Mouse (Mus musculus) neural tube, embryonic 14.5 days (tissue): ENCODE measurements around the gene Ptgds. TPM values are rescaled to one million over a fixed set of nuclear protein-coding genes. Genes with fewer than 3 reads are reported as not detected.

Experiments
- ATAC-seq: fragments of 200-750 bp; cut with Nextera tagmentation; 2 replicates; pipeline ENCODE4 v1.8.0; 2017; ENCODE audit warnings: low read depth, mild to moderate bottlenecking, moderate TSS enrichment, moderate library complexity
- H3K27ac ChIP-seq: fragments of 300-500 bp; sonication (generic); 2 replicates; pipeline ENCODE4 v1.5.1; 2014; ENCODE audit warnings: low read depth, mild to moderate bottlenecking, control low read depth, low read length, moderate library complexity, mixed read lengths
- H3K27me3 ChIP-seq: fragments of 300-500 bp; sonication (generic); 2 replicates; pipeline ENCODE4 v1.6.1; 2014; ENCODE audit warnings: low read length; ENCODE audit not compliant: control insufficient read depth, insufficient read depth
- H3K36me3 ChIP-seq: fragments of 300-500 bp; sonication (generic); 2 replicates; pipeline ENCODE4 v1.6.1; 2014; ENCODE audit warnings: low read length, mixed read lengths; ENCODE audit not compliant: control insufficient read depth, insufficient read depth
- H3K4me1 ChIP-seq: fragments of 300-500 bp; sonication (generic); 2 replicates; pipeline ENCODE4 v1.6.1; 2014; ENCODE audit warnings: low read length; ENCODE audit not compliant: control insufficient read depth, insufficient read depth
- H3K4me2 ChIP-seq: fragments of 300-500 bp; sonication (generic); 2 replicates; pipeline ENCODE4 v1.6.1; 2014; ENCODE audit warnings: mild to moderate bottlenecking, low read depth, low read length, control low read depth
- H3K4me3 ChIP-seq: fragments of 300-500 bp; sonication (generic); 2 replicates; pipeline ENCODE4 v1.5.1; 2014; ENCODE audit warnings: low read depth, low read length, control low read depth, mixed read lengths
- H3K9ac ChIP-seq: fragments of 300-500 bp; sonication (generic); replicated peaks from 2 replicates; pipeline ENCODE4 v1.6.1; 2014; ENCODE audit warnings: low read depth, mild to moderate bottlenecking, control low read depth, low read length, mixed read lengths
- H3K9me3 ChIP-seq: fragments of 300-500 bp; sonication (generic); 2 replicates; pipeline ENCODE4 v1.6.1; 2016; ENCODE audit warnings: low read length; ENCODE audit not compliant: control insufficient read depth
- WGBS: fragments of 180-500 bp; shearing (Covaris S2); extraction: QIAGEN DNeasy Blood & Tissue Kit; methylation state at CpG from one replicate; pipeline ENCODE4 v1.1.7; 2014; 5-methylcytosine and 5-hydroxymethylcytosine counted together
- microRNA-seq: library from miRNA; unstranded; fragments of <30 nt; microRNA quantifications from one replicate; pipeline ENCODE4, GENCODE M21; 2016
- polyA plus RNA-seq: library from polyadenylated mRNA; unstranded; fragments of >200 nt; fragmentation: Nextera tagmentation; extraction: Ambion mirVana; gene quantifications from 2 replicates; pipeline ENCODE4 v1.2.1, GENCODE M21; 2014

Gene Ptgds
- polyA plus RNA-seq, 1 experiment from 2014 or later, result 5.6 TPM

- peak; percentile 23; the same call in 1 of the 2 replicates for ATAC-seq
- Histone ChIP-seq H3K27me3 (no peaks in the 10 kb centered on the region), H3K9me3 (no peaks in the 10 kb centered on the region), H3K9ac (no peak overlapping the region), H3K4me2 (no peak overlapping the region), H3K4me3 (no peak overlapping the region), H3K36me3 (no peaks in the 10 kb centered on the region), H3K27ac (no peak overlapping the region), H3K4me1 (peaks cover 20% of the 10 kb centered on the region)
- WGBS, result 32% methylated on average over 5 of the region's 5 CpGs
Measured at GRCm38 (mm10) chr2:25426721-25427191, 43.1 kb downstream of the Ptgds start.

GRCm38 (mm10) chr2:25425481-25425880, 44.4 kb downstream of the Ptgds start:
- H3K9ac ChIP-seq, result no peak overlapping the region
- 46% methylated on average over 27 of the region's 27 CpGs for WGBS
- H3K4me1 ChIP-seq, result peaks cover 15% of the 10 kb centered on the region
- no peak for ATAC-seq
- H3K27me3 ChIP-seq, result no peaks in the 10 kb centered on the region
- no peak overlapping the region for H3K27ac ChIP-seq
- no peaks in the 10 kb centered on the region for H3K9me3 ChIP-seq
- H3K4me2 ChIP-seq, result no peak overlapping the region
- no peaks in the 10 kb centered on the region for H3K36me3 ChIP-seq
- H3K4me3 ChIP-seq, result no peak overlapping the region

GRCm38 (mm10) chr2:25423626-25424025, 46.2 kb downstream of the Ptgds start:
- WGBS, result 89% methylated on average over 1 of the region's 1 CpGs
- H3K27me3 ChIP-seq, result no peaks in the 10 kb centered on the region
- no peak overlapping the region for H3K4me3 ChIP-seq
- H3K9me3 ChIP-seq, result no peaks in the 10 kb centered on the region
- no peaks in the 10 kb centered on the region for H3K4me1 ChIP-seq
- ATAC-seq, result no peak
- no peak overlapping the region for H3K9ac ChIP-seq
- no peak overlapping the region for H3K27ac ChIP-seq
- H3K36me3 ChIP-seq, result no peaks in the 10 kb centered on the region
- H3K4me2 ChIP-seq, result no peak overlapping the region

DNA sequence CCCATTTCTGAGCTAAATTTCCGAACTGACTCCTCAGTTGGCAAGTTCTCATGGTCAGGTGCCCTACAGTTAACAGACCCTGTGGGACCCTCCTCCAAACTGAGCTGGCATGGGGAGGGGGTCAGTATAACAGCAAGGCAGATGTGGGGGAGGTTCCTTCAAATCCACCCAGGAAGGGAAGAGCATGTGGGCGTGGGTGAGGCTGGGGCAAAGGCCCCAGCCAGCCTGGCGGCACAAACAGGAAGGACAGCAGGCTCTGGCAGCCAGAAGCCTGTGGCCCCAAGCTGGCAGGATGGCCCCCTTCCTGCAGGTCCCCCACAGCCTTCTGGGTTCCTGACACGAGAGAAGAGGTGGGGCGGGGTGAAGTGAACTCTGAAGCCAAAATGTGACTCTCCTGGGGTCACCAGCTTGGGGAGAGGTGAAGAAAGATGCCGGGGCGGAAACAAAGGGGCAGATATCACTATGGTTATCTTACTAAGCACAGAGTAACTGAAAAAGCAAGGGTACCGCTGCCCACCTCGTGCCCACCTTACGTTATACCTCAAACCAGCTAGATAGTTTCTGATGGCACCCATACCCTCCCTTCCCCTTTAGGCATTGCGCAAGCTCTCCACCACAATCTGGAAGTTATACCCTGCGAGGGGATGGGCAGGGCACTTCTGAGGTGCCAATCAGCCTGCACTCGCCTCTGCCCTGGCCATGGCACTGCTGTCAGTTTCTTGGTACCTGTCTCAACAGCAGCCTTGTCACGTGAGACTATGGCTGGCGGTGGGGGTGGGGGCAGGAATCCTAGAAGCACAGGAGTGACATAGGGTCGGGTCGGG, 47.0 kb downstream of the Ptgds start, which contains the start of gene Fut7:
Gene Fut7, plus strand, starts transcription at position 681 of the 824 bp plus-strand sequence.
- H3K9ac ChIP-seq, result no peak within 1 kb of the TSS
- H3K36me3 ChIP-seq, result no peaks in the 10 kb centered on the region
- H3K27ac ChIP-seq, result no peak within 1 kb of the TSS
- no peak for ATAC-seq
- H3K27me3 ChIP-seq, result no peaks in the 10 kb centered on the region
- no peak within 1 kb of the TSS for H3K4me3 ChIP-seq
- 69% methylated on average over 17 of the region's 17 CpGs for WGBS
- no peak within 1 kb of the TSS for H3K4me2 ChIP-seq
- H3K9me3 ChIP-seq, result no peaks in the 10 kb centered on the region
- no peaks in the 10 kb centered on the region for H3K4me1 ChIP-seq

GRCm38 (mm10) chr2:25421896-25422295, 48.0 kb downstream of the Ptgds start:
- no peaks in the 10 kb centered on the region for H3K36me3 ChIP-seq
- H3K9me3 ChIP-seq, result no peaks in the 10 kb centered on the region
- 23% methylated on average over 3 of the region's 3 CpGs for WGBS
- H3K4me3 ChIP-seq, result no peak overlapping the region
- H3K4me2 ChIP-seq, result no peak overlapping the region
- peak; percentile 63; the same call in 1 of the 2 replicates for ATAC-seq
- H3K27ac ChIP-seq, result no peak overlapping the region
- no peaks in the 10 kb centered on the region for H3K27me3 ChIP-seq
- H3K9ac ChIP-seq, result no peak overlapping the region
- H3K4me1 ChIP-seq, result no peaks in the 10 kb centered on the region

GRCm38 (mm10) chr2:25417426-25417825, 52.4 kb downstream of the Ptgds start:
- H3K4me3 ChIP-seq, result no peak overlapping the region
- H3K36me3 ChIP-seq, result no peaks in the 10 kb centered on the region
- WGBS, result 19% methylated on average over 3 of the region's 3 CpGs
- ATAC-seq, result no peak
- H3K9me3 ChIP-seq, result no peaks in the 10 kb centered on the region
- no peak overlapping the region for H3K4me2 ChIP-seq
- H3K27me3 ChIP-seq, result no peaks in the 10 kb centered on the region
- H3K4me1 ChIP-seq, result no peaks in the 10 kb centered on the region
- H3K9ac ChIP-seq, result no peak overlapping the region
- no peak overlapping the region for H3K27ac ChIP-seq

Small RNA genes within 50 kb of the gene (microRNA-seq; reads per million reads assigned to microRNA genes)
- not detected for gene Mir3087

Other genes with a start within 250 kb of the Ptgds start
- 361 and 387 TPM in 2 replicates for gene Tubb4b, start 245.3 kb downstream of the Ptgds start, polyA plus RNA-seq
- not detected in 2 replicates for gene Slc34a3, start 235.7 kb downstream of the Ptgds start, polyA plus RNA-seq
- gene Rnf224, start 233.3 kb downstream of the Ptgds start, polyA plus RNA-seq, result not detected in 2 replicates
- gene Rnf208, start 227.8 kb downstream of the Ptgds start, polyA plus RNA-seq, result 147 and 191 TPM in 2 replicates
- gene Cysrt1, start 227.6 kb downstream of the Ptgds start, polyA plus RNA-seq, result 0.33 and 0.45 TPM in 2 replicates
- gene AL732309.1, start 223.2 kb downstream of the Ptgds start, polyA plus RNA-seq, result 5.0 and 7.1 TPM in 2 replicates
- gene Tmem203, start 214.6 kb downstream of the Ptgds start, polyA plus RNA-seq, result 11.0 and 11.2 TPM in 2 replicates
- 11.5 and 12.3 TPM in 2 replicates for gene Tprn, start 207.4 kb downstream of the Ptgds start, polyA plus RNA-seq
- gene Ssna1, start 197.6 kb downstream of the Ptgds start, polyA plus RNA-seq, result 177 and 182 TPM in 2 replicates
- gene Anapc2, start 197.6 kb downstream of the Ptgds start, polyA plus RNA-seq, result 110 and 116 TPM in 2 replicates
- gene Tmem210, start 181.9 kb downstream of the Ptgds start, polyA plus RNA-seq, result not detected in 2 replicates
- gene Lrrc26, start 180.1 kb downstream of the Ptgds start, polyA plus RNA-seq, result 0.45 TPM in 1 of 2 replicates, not detected in the other
- gene Grin1, start 150.9 kb downstream of the Ptgds start, polyA plus RNA-seq, result 60.8 and 89.4 TPM in 2 replicates
- gene Man1b1, start 137.7 kb downstream of the Ptgds start, polyA plus RNA-seq, result 59.9 and 85.5 TPM in 2 replicates
- gene Dpp7, start 113.7 kb downstream of the Ptgds start, polyA plus RNA-seq, result 23.9 and 27.1 TPM in 2 replicates
- 4.6 and 5.2 TPM in 2 replicates for gene Uap1l1, start 104.4 kb downstream of the Ptgds start, polyA plus RNA-seq
- gene Sapcd2, start 97.7 kb downstream of the Ptgds start, polyA plus RNA-seq, result 6.9 and 7.8 TPM in 2 replicates
- gene Entpd2, start 74.2 kb downstream of the Ptgds start, polyA plus RNA-seq, result 1.6 and 10.6 TPM in 2 replicates
- gene Npdc1, start 70.7 kb downstream of the Ptgds start, polyA plus RNA-seq, result 397 and 496 TPM in 2 replicates
- gene Fut7, start 46.8 kb downstream of the Ptgds start, polyA plus RNA-seq, result 0.17 and 0.23 TPM in 2 replicates
- gene Abca2, start 41.3 kb downstream of the Ptgds start, polyA plus RNA-seq, result 16.2 and 17.0 TPM in 2 replicates
- 1.5 and 2.4 TPM in 2 replicates for gene Clic3, start 13.2 kb downstream of the Ptgds start, polyA plus RNA-seq
- 94.5 and 124 TPM in 2 replicates for gene Paxx, start 9.0 kb downstream of the Ptgds start, polyA plus RNA-seq
- gene Lcn12, start 23.9 kb upstream of the Ptgds start, polyA plus RNA-seq, result not detected in 2 replicates
- gene Fbxw5, start 30.7 kb upstream of the Ptgds start, polyA plus RNA-seq, result 124 and 137 TPM in 2 replicates
- gene C8g, start 31.7 kb upstream of the Ptgds start, polyA plus RNA-seq, result 5.6 and 6.8 TPM in 2 replicates
- 12.6 and 14.8 TPM in 2 replicates for gene Traf2, start 76.9 kb upstream of the Ptgds start, polyA plus RNA-seq
- 373 and 390 TPM in 2 replicates for gene Edf1, start 87.8 kb upstream of the Ptgds start, polyA plus RNA-seq
- 2.2 and 2.3 TPM in 2 replicates for gene Mamdc4, start 104.8 kb upstream of the Ptgds start, polyA plus RNA-seq
- gene Phpt1, start 105.2 kb upstream of the Ptgds start, polyA plus RNA-seq, result 184 and 209 TPM in 2 replicates
- gene Ajm1, start 111.7 kb upstream of the Ptgds start, polyA plus RNA-seq, result 8.1 and 13.3 TPM in 2 replicates
- gene Rabl6, start 138.5 kb upstream of the Ptgds start, polyA plus RNA-seq, result 64.2 and 66.6 TPM in 2 replicates
- 0.33 and 0.43 TPM in 2 replicates for gene Ccdc183, start 147.6 kb upstream of the Ptgds start, polyA plus RNA-seq
- 48.5 and 55.3 TPM in 2 replicates for gene Tmem141, start 152.0 kb upstream of the Ptgds start, polyA plus RNA-seq
- gene Fcna, start 158.0 kb upstream of the Ptgds start, polyA plus RNA-seq, result 0.63 and 3.3 TPM in 2 replicates
- not detected in 2 replicates for gene Lcn8, start 183.1 kb upstream of the Ptgds start, polyA plus RNA-seq
- gene Lcn5, start 187.9 kb upstream of the Ptgds start, polyA plus RNA-seq, result not detected in 2 replicates
- gene Lcn6, start 206.7 kb upstream of the Ptgds start, polyA plus RNA-seq, result not detected in 2 replicates
- gene Lcn10, start 212.7 kb upstream of the Ptgds start, polyA plus RNA-seq, result not detected in 2 replicates
- not detected in 2 replicates for gene Obp2a, start 230.0 kb upstream of the Ptgds start, polyA plus RNA-seq
- 138 and 160 TPM in 2 replicates for gene Bmyc, start 236.7 kb upstream of the Ptgds start, polyA plus RNA-seq